Mouse (Mus musculus): Measurements from ENCODE around the gene Rtn1. TPM values are rescaled to one million over a fixed set of nuclear protein-coding genes. Genes with fewer than 3 reads are reported as not detected.
A peak's percentile ranks its signal among the peaks of the same experiment; 100 is the strongest.

Gene Rtn1
- polyA plus RNA-seq, 1 experiment from 2014 or later: 3,200 TPM

DNA sequence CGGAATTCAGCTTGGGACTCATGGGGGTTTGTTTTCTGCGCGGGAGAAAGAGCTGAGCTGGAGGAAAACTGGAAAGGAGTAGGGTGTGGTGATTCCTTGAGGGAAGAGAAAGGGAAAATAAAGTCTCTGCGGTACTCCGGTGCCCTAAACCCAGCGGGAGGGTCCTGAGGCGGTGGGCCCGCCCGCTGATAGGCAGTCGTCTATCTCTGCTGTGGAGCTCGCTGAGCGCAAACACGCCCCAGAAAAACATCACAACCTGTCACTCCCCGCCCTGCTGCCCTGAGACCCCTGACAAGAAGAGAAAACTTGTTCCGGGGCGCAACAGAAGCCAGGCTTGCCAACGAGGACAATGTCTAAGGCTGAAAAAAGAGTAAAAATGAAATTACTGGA, 1.1 kb downstream of the Rtn1 start:
- WGBS: 0% methylated on average over 17 of the region's 17 CpGs
- Histone ChIP-seq H3K9me3 (no peaks in the 10 kb centered on the region), H3K27me3 (no peaks in the 10 kb centered on the region), H3K4me2 (peak overlapping the region; percentile 80), H3K9ac (peak overlapping the region; percentile 89), H3K27ac (replicated peaks) (peak overlapping the region; percentile 90), H3K4me3 (peak overlapping the region; percentile 89), H3K4me1 (replicated peaks) (peaks cover 20% of the 10 kb centered on the region), H3K36me3 (no peaks in the 10 kb centered on the region)
- ATAC-seq (ENCODE audit: low FRiP score, low read depth): no peak

GRCm38 (mm10) chr12:72407146-72407545, 1.7 kb downstream of the Rtn1 start:
- Histone ChIP-seq H3K27me3 (no peaks in the 10 kb centered on the region), H3K9me3 (no peaks in the 10 kb centered on the region), H3K4me3 (peak overlapping the region; percentile 89), H3K36me3 (no peaks in the 10 kb centered on the region), H3K9ac (peak overlapping the region; percentile 89), H3K27ac (replicated peaks) (peak overlapping the region; percentile 90), H3K4me1 (replicated peaks) (peaks cover 20% of the 10 kb centered on the region), H3K4me2 (peak overlapping the region; percentile 80)
- peak; percentile 47; the same call in 1 of the 2 replicates for ATAC-seq (ENCODE audit: low FRiP score, low read depth)
- 6% methylated on average over 11 of the region's 11 CpGs for WGBS

DNA sequence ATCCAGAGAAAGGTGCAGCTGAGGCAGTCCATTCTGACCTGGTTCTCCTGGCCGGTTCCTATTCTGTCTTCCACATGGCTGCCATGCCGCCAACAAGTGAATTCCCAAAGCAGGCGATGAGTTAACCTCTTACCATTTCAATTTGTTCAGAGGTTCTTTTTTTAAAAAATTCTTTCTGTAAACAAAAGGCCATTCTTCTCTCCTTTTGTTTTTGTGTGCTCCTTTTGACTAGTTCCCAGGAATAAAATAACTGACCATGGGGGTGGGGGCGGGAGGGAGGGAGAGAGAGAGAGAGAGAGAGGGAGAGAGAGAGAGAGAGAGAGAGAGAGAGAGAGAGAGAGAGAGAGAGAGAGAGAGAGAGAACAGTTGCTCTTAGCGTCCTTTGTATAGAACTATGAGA, 3.8 kb downstream of the Rtn1 start:
- Histone ChIP-seq H3K9me3 (no peaks in the 10 kb centered on the region), H3K4me1 (replicated peaks) (peaks cover 20% of the 10 kb centered on the region), H3K27ac (replicated peaks) (0 out of 2 replicates have a peak overlapping the region, but pooled peaks have one; percentile 25), H3K36me3 (no peaks in the 10 kb centered on the region), H3K4me2 (peak overlapping the region; percentile 37; the same call in 1 of the 2 replicates), H3K27me3 (no peaks in the 10 kb centered on the region), H3K4me3 (no peak overlapping the region), H3K9ac (no peak overlapping the region)
- no peak for ATAC-seq (ENCODE audit: low FRiP score, low read depth)
- 16% methylated on average over 4 of the region's 5 CpGs for WGBS

DNA sequence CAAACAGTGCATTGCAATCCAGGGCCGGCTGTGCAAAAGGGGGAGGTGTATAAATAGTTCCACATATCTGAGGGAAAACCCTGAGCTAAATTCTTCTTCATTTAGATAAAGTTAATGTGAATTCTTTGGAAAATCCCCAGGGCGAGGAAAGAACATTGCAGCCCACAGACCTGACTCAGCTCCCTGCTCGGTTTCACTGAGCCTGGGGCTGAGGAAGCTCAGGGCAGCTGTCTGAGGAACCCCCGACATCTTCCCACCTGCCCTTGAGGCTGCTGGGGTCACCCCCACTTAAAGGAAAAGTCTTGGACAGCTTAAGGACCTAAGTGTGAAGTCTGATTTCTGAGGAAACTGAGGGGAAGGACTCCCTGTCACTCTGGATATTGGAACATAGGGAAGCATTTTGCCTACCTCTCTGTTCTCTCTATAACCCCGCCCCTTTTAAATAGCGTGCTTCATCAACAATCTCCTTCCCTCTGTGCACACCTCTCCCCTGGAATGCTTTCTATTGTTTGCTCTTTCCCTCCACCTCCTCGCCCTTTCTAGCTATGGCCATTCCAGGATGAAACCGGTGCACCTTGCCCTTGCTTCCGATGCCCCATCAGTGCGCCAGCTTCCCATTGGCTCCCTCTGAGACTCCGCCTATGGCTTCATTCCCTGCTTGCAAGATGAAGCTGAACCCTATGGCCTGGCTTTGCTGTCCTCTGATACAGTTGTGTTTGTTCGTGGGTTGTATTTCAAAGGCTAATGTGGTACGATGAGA, 15.6 kb downstream of the Rtn1 start:
- no peak overlapping the region for H3K9ac ChIP-seq
- 60% methylated on average over 13 of the region's 13 CpGs for WGBS
- H3K27me3 ChIP-seq: no peaks in the 10 kb centered on the region
- peaks cover 6% of the 10 kb centered on the region for H3K4me1 ChIP-seq (replicated peaks)
- no peaks in the 10 kb centered on the region for H3K9me3 ChIP-seq
- no peaks in the 10 kb centered on the region for H3K36me3 ChIP-seq
- no peak overlapping the region for H3K4me2 ChIP-seq
- ATAC-seq (ENCODE audit: low FRiP score, low read depth): no peak
- no peak overlapping the region for H3K27ac ChIP-seq (replicated peaks)
- no peak overlapping the region for H3K4me3 ChIP-seq

- Histone ChIP-seq H3K4me1 (replicated peaks) (peaks cover 6% of the 10 kb centered on the region), H3K9me3 (no peaks in the 10 kb centered on the region), H3K36me3 (no peaks in the 10 kb centered on the region), H3K9ac (no peak overlapping the region), H3K4me3 (no peak overlapping the region), H3K27me3 (no peaks in the 10 kb centered on the region), H3K4me2 (no peak overlapping the region), H3K27ac (replicated peaks) (no peak overlapping the region)
- no peak for ATAC-seq (ENCODE audit: low FRiP score, low read depth)
- WGBS: 82% methylated on average over 2 of the region's 2 CpGs
These were observed 18.5 kb downstream of the Rtn1 start for GRCm38 (mm10) chr12:72390346-72390745.

GRCm38 (mm10) chr12:72389377-72390103, 19.3 kb downstream of the Rtn1 start:
- Histone ChIP-seq H3K9me3 (no peaks in the 10 kb centered on the region), H3K4me2 (no peak overlapping the region), H3K27me3 (no peaks in the 10 kb centered on the region), H3K4me1 (replicated peaks) (peaks cover 6% of the 10 kb centered on the region), H3K27ac (replicated peaks) (peak overlapping the region; percentile 39; the same call in 1 of the 2 replicates), H3K9ac (no peak overlapping the region), H3K36me3 (no peaks in the 10 kb centered on the region), H3K4me3 (no peak overlapping the region)
- 70% methylated on average over 14 of the region's 14 CpGs for WGBS
- ATAC-seq (ENCODE audit: low FRiP score, low read depth): no peak

GRCm38 (mm10) chr12:72388835-72389234, 20.0 kb downstream of the Rtn1 start:
- H3K36me3 ChIP-seq: no peaks in the 10 kb centered on the region
- no peak overlapping the region for H3K27ac ChIP-seq (replicated peaks)
- no peak overlapping the region for H3K9ac ChIP-seq
- H3K9me3 ChIP-seq: no peaks in the 10 kb centered on the region
- 91% methylated on average over 5 of the region's 5 CpGs for WGBS
- H3K4me1 ChIP-seq (replicated peaks): peaks cover 6% of the 10 kb centered on the region
- no peak overlapping the region for H3K4me2 ChIP-seq
- no peak overlapping the region for H3K4me3 ChIP-seq
- ATAC-seq (ENCODE audit: low FRiP score, low read depth): no peak
- no peaks in the 10 kb centered on the region for H3K27me3 ChIP-seq

DNA sequence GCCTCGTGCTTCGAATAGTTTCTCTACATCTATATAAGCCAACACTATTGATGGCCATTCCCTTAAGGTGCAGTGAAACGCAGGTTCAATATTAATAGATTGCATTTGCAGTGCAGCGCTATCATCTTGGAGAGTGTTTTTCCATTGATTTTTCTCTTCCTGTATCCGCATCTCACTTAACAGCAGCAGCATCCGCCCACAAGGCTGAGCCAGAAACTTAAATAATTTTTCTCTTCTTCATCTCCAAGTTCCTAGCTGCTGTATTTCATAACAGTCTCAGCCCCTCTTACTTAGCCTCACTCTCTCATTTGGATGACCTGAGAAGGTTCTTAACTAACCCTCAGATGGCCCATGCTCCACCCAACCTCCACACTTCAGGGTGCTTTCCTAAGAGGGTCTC, 20.7 kb downstream of the Rtn1 start:
- Histone ChIP-seq H3K4me3 (no peak overlapping the region), H3K9me3 (no peaks in the 10 kb centered on the region), H3K4me2 (no peak overlapping the region), H3K36me3 (no peaks in the 10 kb centered on the region), H3K4me1 (replicated peaks) (peaks cover 6% of the 10 kb centered on the region), H3K27me3 (no peaks in the 10 kb centered on the region), H3K9ac (no peak overlapping the region), H3K27ac (replicated peaks) (no peak overlapping the region)
- WGBS: 85% methylated on average over 6 of the region's 6 CpGs
- no peak for ATAC-seq (ENCODE audit: low FRiP score, low read depth)

DNA sequence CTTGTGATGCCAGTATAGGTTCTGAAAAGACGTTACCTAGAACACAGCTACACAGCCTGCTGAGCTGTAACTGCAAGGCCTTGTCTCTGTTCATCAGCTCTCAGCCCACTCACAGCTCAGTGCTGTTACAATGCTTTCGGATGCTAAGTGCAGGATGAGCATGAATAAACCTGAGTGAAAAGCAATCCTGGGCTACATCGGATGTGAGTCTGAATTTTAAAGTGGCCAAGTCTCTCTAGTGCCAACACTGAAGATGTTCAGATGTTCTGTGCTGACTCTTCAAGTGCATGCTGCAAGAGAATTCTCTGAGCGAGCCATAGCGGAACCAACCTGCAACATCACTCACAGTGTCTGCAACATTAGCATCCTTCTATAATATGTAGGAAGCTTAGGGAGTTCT, 32.5 kb downstream of the Rtn1 start:
- WGBS: 60% methylated on average over 5 of the region's 5 CpGs
- no peak for ATAC-seq (ENCODE audit: low FRiP score, low read depth)
- peaks cover 42% of the 10 kb centered on the region for H3K4me1 ChIP-seq (replicated peaks)
- H3K4me2 ChIP-seq: no peak overlapping the region
- H3K9me3 ChIP-seq: no peaks in the 10 kb centered on the region
- no peak overlapping the region for H3K4me3 ChIP-seq
- H3K36me3 ChIP-seq: no peaks in the 10 kb centered on the region
- peak overlapping the region; percentile 9; the same call in 1 of the 2 replicates for H3K27ac ChIP-seq (replicated peaks)
- H3K9ac ChIP-seq: no peak overlapping the region
- no peaks in the 10 kb centered on the region for H3K27me3 ChIP-seq

- peaks cover 45% of the 10 kb centered on the region for H3K4me1 ChIP-seq (replicated peaks)
These were observed 34.0 kb downstream of the Rtn1 start for GRCm38 (mm10) chr12:72374823-72375225.

DNA sequence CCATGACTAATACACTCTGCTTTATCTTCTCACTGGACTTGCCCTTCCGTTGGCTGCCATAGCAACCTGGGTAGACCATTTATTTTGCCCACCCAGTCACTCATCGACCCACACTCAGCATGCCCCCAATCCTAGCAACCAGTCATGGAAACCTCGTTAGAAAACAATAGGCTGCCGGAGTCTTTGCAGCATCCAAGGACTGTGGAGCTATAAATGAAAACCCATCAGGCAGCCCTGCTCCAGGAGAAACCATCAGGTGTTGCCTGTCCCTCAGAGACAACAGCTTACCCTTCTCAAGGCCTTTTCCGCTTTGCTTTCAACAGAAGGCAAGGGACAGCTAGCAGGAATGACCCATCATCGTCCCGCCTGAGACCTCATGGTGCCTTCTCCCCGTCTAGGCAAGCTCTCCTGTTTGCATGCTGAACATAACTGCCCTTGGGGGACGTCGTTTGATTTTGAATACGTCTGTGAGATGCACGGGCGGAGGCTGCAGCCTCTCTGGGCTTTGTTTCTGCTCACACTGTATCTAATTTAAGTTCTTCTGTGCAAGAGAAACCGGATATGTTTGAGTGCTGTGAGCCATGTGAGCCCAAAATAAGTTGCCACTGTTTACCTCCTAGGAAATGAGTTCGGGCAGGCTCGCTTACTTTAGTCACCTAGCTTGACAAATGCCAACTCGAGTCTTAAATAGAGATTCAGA, 34.8 kb downstream of the Rtn1 start:
- H3K4me1 ChIP-seq (replicated peaks): peaks cover 46% of the 10 kb centered on the region
- H3K4me2 ChIP-seq: peak overlapping the region; percentile 41
- peak; percentile 79 for ATAC-seq (ENCODE audit: low FRiP score, low read depth)
- H3K27ac ChIP-seq (replicated peaks): peak overlapping the region; percentile 88
- 0 out of 2 replicates have a peak overlapping the region, but pooled peaks have one; percentile 23 for H3K9ac ChIP-seq
- H3K27me3 ChIP-seq: no peaks in the 10 kb centered on the region
- H3K4me3 ChIP-seq: no peak overlapping the region
- WGBS: 12% methylated on average over 17 of the region's 17 CpGs
- no peaks in the 10 kb centered on the region for H3K36me3 ChIP-seq
- no peaks in the 10 kb centered on the region for H3K9me3 ChIP-seq

More at GRCm38 (mm10) chr12:72374823-72375225, 34.0 kb downstream of the Rtn1 start:
- Histone ChIP-seq H3K27me3 (no peaks in the 10 kb centered on the region), H3K4me2 (peak overlapping the region; percentile 41), H3K9me3 (no peaks in the 10 kb centered on the region), H3K4me3 (no peak overlapping the region), H3K27ac (replicated peaks) (peak overlapping the region; percentile 88), H3K9ac (peak overlapping the region; percentile 23; the same call in 1 of the 2 replicates), H3K36me3 (no peaks in the 10 kb centered on the region)
- peak; percentile 66 for ATAC-seq (ENCODE audit: low FRiP score, low read depth)
- WGBS: 10% methylated on average over 11 of the region's 11 CpGs

- ATAC-seq (ENCODE audit: low FRiP score, low read depth): no peak
- peaks cover 60% of the 10 kb centered on the region for H3K4me1 ChIP-seq (replicated peaks)
- H3K27me3 ChIP-seq: no peaks in the 10 kb centered on the region
- no peak overlapping the region for H3K4me2 ChIP-seq
- H3K27ac ChIP-seq (replicated peaks): no peak overlapping the region
- no peaks in the 10 kb centered on the region for H3K9me3 ChIP-seq
- no peaks in the 10 kb centered on the region for H3K36me3 ChIP-seq
- WGBS: 47% methylated on average over 5 of the region's 5 CpGs
- no peak overlapping the region for H3K9ac ChIP-seq
- no peak overlapping the region for H3K4me3 ChIP-seq
These were observed 38.8 kb downstream of the Rtn1 start for GRCm38 (mm10) chr12:72370081-72370480.
